10 mouse cellular contexts compared by ENCODE assay signal in the genomic region with DNA sequence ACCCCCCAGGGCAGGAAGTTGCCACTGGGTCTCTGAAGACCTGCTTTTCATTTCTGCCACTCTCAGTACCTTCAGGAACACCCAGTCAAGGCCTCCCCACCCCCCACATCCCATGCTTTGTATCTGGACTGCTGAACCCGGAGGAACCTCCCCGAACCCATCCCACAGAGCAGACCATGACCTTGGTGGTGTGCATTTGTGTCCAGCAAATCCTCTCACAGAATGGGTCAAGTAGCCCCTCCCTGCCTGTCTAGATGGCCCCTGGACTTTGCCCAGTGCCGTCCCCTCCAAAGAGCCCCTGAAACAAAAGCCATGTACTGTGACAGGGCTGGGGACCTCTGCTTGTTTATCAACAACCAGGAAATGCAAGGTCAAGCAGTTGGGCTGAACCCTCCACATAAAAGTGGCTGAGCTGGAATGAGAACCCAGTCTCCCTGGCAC. TPM values are rescaled to one million over a fixed set of nuclear protein-coding genes. Genes with fewer than 3 reads are reported as not detected.
DNase-seq lines count a peak whose midpoint lies in the region; ATAC-seq and TF ChIP-seq lines count a peak whose summit lies in the region.
"Had no signal": no experiment of that assay in that cellular context is flagged by ENCODE, and none has a peak within 500 bp of the region (broad histone marks: within the 10 kb centered on the region; RNA-seq: fewer than 3 reads in every experiment).

No protein-coding gene starts in this region.

- H3K9me3 ChIP-seq in midbrain, postnatal 0 days (ENCODE audit: low read length): no peaks in the 10 kb centered on the region
- no peaks in the 10 kb centered on the region for H3K9me3 ChIP-seq in midbrain, embryonic 16.5 days (replicated peaks; ENCODE audit: control insufficient read depth, low read length, poor library complexity, severe bottlenecking)
- H3K9me3 ChIP-seq in kidney, embryonic 14.5 days (ENCODE audit: control insufficient read depth, low read length): no peaks in the 10 kb centered on the region

- WGBS in midbrain, postnatal 0 days: 44% methylated on average over 3 of the region's 3 CpGs
- 58% methylated on average over 3 of the region's 3 CpGs for WGBS in midbrain, embryonic 16.5 days
- 50% methylated on average over 3 of the region's 3 CpGs for WGBS in kidney, embryonic 14.5 days

- no peak overlapping the region for H3K4me3 ChIP-seq in midbrain, postnatal 0 days (ENCODE audit: low read depth, low read length)
- no peak overlapping the region for H3K4me3 ChIP-seq in midbrain, embryonic 16.5 days (ENCODE audit: low read depth, low read length)
- no peak overlapping the region for H3K4me3 ChIP-seq in brown adipose tissue, adult 24 weeks (ENCODE audit: insufficient read depth, low read depth, low read length)
- H3K4me3 ChIP-seq in kidney, embryonic 14.5 days (ENCODE audit: low read length): no peak overlapping the region

- H3K36me3 ChIP-seq in midbrain, postnatal 0 days (ENCODE audit: insufficient read depth, low read length): no peaks in the 10 kb centered on the region
- no peaks in the 10 kb centered on the region for H3K36me3 ChIP-seq in midbrain, embryonic 16.5 days (ENCODE audit: control insufficient read depth, insufficient read depth, low read length)
- no peaks in the 10 kb centered on the region for H3K36me3 ChIP-seq in kidney, embryonic 14.5 days (ENCODE audit: control insufficient read depth, insufficient read depth, low read length)

- peak overlapping the region; percentile 58 for H3K27ac ChIP-seq in midbrain, postnatal 0 days (ENCODE audit: low read depth, low read length)
- no peak overlapping the region; the same call in 1 of the 2 replicates for H3K27ac ChIP-seq in midbrain, embryonic 16.5 days (ENCODE audit: low read length)
- peak overlapping the region; percentile 22 for H3K27ac ChIP-seq in brown adipose tissue, adult 24 weeks (replicated peaks; ENCODE audit: low read depth, low read length)
- peak overlapping the region; percentile 65; the same call in 1 of the 2 replicates for H3K27ac ChIP-seq in kidney, embryonic 14.5 days (ENCODE audit: low read depth, low read length)
- H3K27ac ChIP-seq: macrophage had no signal

- 0 out of 2 replicates have a peak, but pooled peaks cover 3% of the 10 kb centered on the region for H3K27me3 ChIP-seq in midbrain, postnatal 0 days (ENCODE audit: insufficient read depth, low read length)
- peaks cover 2% of the 10 kb centered on the region; the same call in 1 of the 2 replicates for H3K27me3 ChIP-seq in midbrain, embryonic 16.5 days (ENCODE audit: control insufficient read depth, insufficient read depth, low read depth, low read length)
- H3K27me3 ChIP-seq in kidney, embryonic 14.5 days (ENCODE audit: control insufficient read depth, insufficient read depth, low read length): peaks cover 1% of the 10 kb centered on the region; the same call in 1 of the 2 replicates

- no peak overlapping the region for H3K4me2 ChIP-seq in midbrain, postnatal 0 days (ENCODE audit: low read depth, low read length, poor library complexity, severe bottlenecking)
- no peak overlapping the region for H3K4me2 ChIP-seq in midbrain, embryonic 16.5 days (ENCODE audit: low read length)
- no peak overlapping the region; the same call in 1 of the 2 replicates for H3K4me2 ChIP-seq in kidney, embryonic 14.5 days (replicated peaks; ENCODE audit: low read depth, low read length)

- TF ChIP-seq CTCF in midbrain, postnatal 0 days (IDR thresholded peaks at IDR 0.05): no peak

- ATAC-seq in midbrain, postnatal 0 days (ENCODE audit: low FRiP score): no peak
- no peak for ATAC-seq in midbrain, embryonic 16.5 days
- no peak for ATAC-seq in kidney, embryonic 14.5 days (ENCODE audit: low FRiP score, low TSS enrichment)

- DNase-seq in midbrain, postnatal 0 days (ENCODE audit: low spot score): no peak
- DNase-seq in lung, postnatal 4 days: peak; percentile 30 to 45
- DNase-seq in right cerebral cortex, postnatal 36 days (ENCODE audit: low spot score in 2 of 2): no peak
- no peak for DNase-seq in layer of hippocampus, adult 18-20 months (ENCODE audit: low spot score in 2 of 2)
- no peak for DNase-seq in frontal cortex, postnatal 10 days (ENCODE audit: low spot score in 2 of 2)

- H3K9ac ChIP-seq in midbrain, postnatal 0 days (replicated peaks; ENCODE audit: low read length, poor library complexity, severe bottlenecking): no peak overlapping the region
- no peak overlapping the region for H3K9ac ChIP-seq in midbrain, embryonic 16.5 days (ENCODE audit: low read depth, low read length)
- peak overlapping the region; percentile 37; the same call in 1 of the 2 replicates for H3K9ac ChIP-seq in kidney, embryonic 14.5 days (ENCODE audit: low read depth, low read length)

- H3K4me1 ChIP-seq in midbrain, postnatal 0 days (ENCODE audit: insufficient read depth, low read length): peaks cover 14% of the 10 kb centered on the region
- H3K4me1 ChIP-seq in midbrain, embryonic 16.5 days (ENCODE audit: control insufficient read depth, insufficient read depth, low read length): peaks cover 13% of the 10 kb centered on the region
- H3K4me1 ChIP-seq in brown adipose tissue, adult 24 weeks (ENCODE audit: control insufficient read depth, insufficient read depth, insufficient read length, low read length): peaks cover 27% of the 10 kb centered on the region; the same call in 1 of the 2 replicates
- H3K4me1 ChIP-seq in kidney, embryonic 14.5 days (ENCODE audit: control insufficient read depth, insufficient read depth, low read length): peaks cover 25% of the 10 kb centered on the region

RNA-seq across cellular contexts. Expression of gene Tst, which starts 2.4 kb away (rescaled TPM):
- total RNA-seq in midbrain, postnatal 0 days (2014; rRNA removed): 31.3 and 34.8 TPM in 2 replicates
- polyA plus RNA-seq in midbrain, postnatal 0 days (2015; fragmentation: Nextera tagmentation; extraction: Ambion mirVana): 34.4 and 40.0 TPM in 2 replicates
- 15.3 and 22.8 TPM in 2 replicates for polyA plus RNA-seq in midbrain, embryonic 16.5 days (2015; fragmentation: Nextera tagmentation; extraction: Ambion mirVana)
- 37.0 and 39.4 TPM in 2 replicates for polyA plus RNA-seq in brown adipose tissue, adult 24 weeks (2012; ENCODE audit: insufficient read depth, insufficient read length, missing spikeins)
- 32.4 and 32.8 TPM in 2 replicates for polyA plus RNA-seq in kidney, embryonic 14.5 days (2014; fragmentation: Nextera tagmentation; extraction: Ambion mirVana)
- total RNA-seq in layer of hippocampus, adult 18-20 months (2021): 10 to 100 TPM; 33.3 to 37.1 TPM

RNA-seq across cellular contexts. Expression of gene Mpst, which starts 2.9 kb away (rescaled TPM):
- total RNA-seq in midbrain, postnatal 0 days (2014; rRNA removed): 70.1 and 84.8 TPM in 2 replicates
- polyA plus RNA-seq in midbrain, postnatal 0 days (2015; fragmentation: Nextera tagmentation; extraction: Ambion mirVana): 3.2 and 3.8 TPM in 2 replicates
- polyA plus RNA-seq in midbrain, embryonic 16.5 days (2015; fragmentation: Nextera tagmentation; extraction: Ambion mirVana): 3.6 and 4.3 TPM in 2 replicates
- polyA plus RNA-seq in brown adipose tissue, adult 24 weeks (2012; ENCODE audit: insufficient read depth, insufficient read length, missing spikeins): 22.1 and 26.4 TPM in 2 replicates
- polyA plus RNA-seq in kidney, embryonic 14.5 days (2014; fragmentation: Nextera tagmentation; extraction: Ambion mirVana): 4.3 and 5.3 TPM in 2 replicates
- 10 to 100 TPM; 28.6 to 30.7 TPM for total RNA-seq in layer of hippocampus, adult 18-20 months (2021)

RNA-seq across cellular contexts. Expression of gene Tex33, which starts 7.6 kb away (rescaled TPM):
- total RNA-seq in midbrain, postnatal 0 days (2014; rRNA removed): not detected in 2 replicates
- 0.16 TPM in 1 of 2 replicates, not detected in the other for polyA plus RNA-seq in midbrain, postnatal 0 days (2015; fragmentation: Nextera tagmentation; extraction: Ambion mirVana)
- not detected in 2 replicates for polyA plus RNA-seq in midbrain, embryonic 16.5 days (2015; fragmentation: Nextera tagmentation; extraction: Ambion mirVana)
- polyA plus RNA-seq in brown adipose tissue, adult 24 weeks (2012; ENCODE audit: insufficient read depth, insufficient read length, missing spikeins): not detected in 2 replicates
- not detected in 2 replicates for polyA plus RNA-seq in kidney, embryonic 14.5 days (2014; fragmentation: Nextera tagmentation; extraction: Ambion mirVana)
- not detected for total RNA-seq in layer of hippocampus, adult 18-20 months (2021)
- polyA plus RNA-seq: brain, embryonic 14.5 days; macrophage had no signal

RNA-seq across cellular contexts. Expression of gene Kctd17, which starts 25.0 kb away (rescaled TPM):
- 156 and 164 TPM in 2 replicates for total RNA-seq in midbrain, postnatal 0 days (2014; rRNA removed)
- 152 and 173 TPM in 2 replicates for polyA plus RNA-seq in midbrain, postnatal 0 days (2015; fragmentation: Nextera tagmentation; extraction: Ambion mirVana)
- 152 and 156 TPM in 2 replicates for polyA plus RNA-seq in midbrain, embryonic 16.5 days (2015; fragmentation: Nextera tagmentation; extraction: Ambion mirVana)
- polyA plus RNA-seq in brown adipose tissue, adult 24 weeks (2012; ENCODE audit: insufficient read depth, insufficient read length, missing spikeins): 37.9 and 42.7 TPM in 2 replicates
- 36.3 and 48.8 TPM in 2 replicates for polyA plus RNA-seq in kidney, embryonic 14.5 days (2014; fragmentation: Nextera tagmentation; extraction: Ambion mirVana)
- total RNA-seq in layer of hippocampus, adult 18-20 months (2021): 100 to 1,000 TPM; 244 to 255 TPM

Comparison
In these comparisons a context has a peak if more than half of its experiments do, and no peak if none do; other contexts are left out.
1. DNase-seq: peak in lung, postnatal 4 days (2 of 2); none in midbrain, postnatal 0 days (single experiment), right cerebral cortex, postnatal 36 days (0 of 2), layer of hippocampus, adult 18-20 months (0 of 2) and frontal cortex, postnatal 10 days (0 of 2).